Mouse (Mus musculus) adrenal gland, postnatal 0 days (tissue): ENCODE measurements around the gene Erich2. TPM values are rescaled to one million over a fixed set of nuclear protein-coding genes. Genes with fewer than 3 reads are reported as not detected.

ENCODE experiments used
- polyA plus RNA-seq: library from polyadenylated mRNA; unstranded; fragments of >200 nt; fragmentation: Nextera tagmentation; extraction: Ambion mirVana; gene quantifications from 2 replicates; pipeline ENCODE4 v1.2.1, GENCODE M21; 2015

Erich2 gene
- polyA plus RNA-seq = 1.2 and 1.7 TPM in 2 replicates

GRCm38 (mm10) chr2:70508496-70508895, at the start of gene Erich2:
Gene Erich2 (plus strand): TSS chr2:70508819.

GRCm38 (mm10) chr2:70552772-70553171, 44.2 kb downstream of the Erich2 start, which contains the start of gene Gad1:
Gene Gad1 (plus strand): TSS chr2:70553072.

Other genes with a start within 250 kb of the Erich2 start
- gene Sp5, start 33.9 kb upstream of the Erich2 start, polyA plus RNA-seq = 2.9 and 4.7 TPM in 2 replicates
- gene Gad1, start 44.3 kb downstream of the Erich2 start, polyA plus RNA-seq = 0.06 and 0.11 TPM in 2 replicates
- gene Gorasp2, start 152.8 kb downstream of the Erich2 start, polyA plus RNA-seq = 88.5 and 116 TPM in 2 replicates
- 2.5 and 3.0 TPM in 2 replicates for gene Gm26558, start 153.3 kb downstream of the Erich2 start, polyA plus RNA-seq